Mouse (Mus musculus): ENCODE measurements at regions not wholly inside any gene's neighbourhood (a gene's known extent, or its start where the extent isn't known, plus 50 kb on each side); places are given as distances from the start of the nearest gene placed in this dataset.

DNA sequence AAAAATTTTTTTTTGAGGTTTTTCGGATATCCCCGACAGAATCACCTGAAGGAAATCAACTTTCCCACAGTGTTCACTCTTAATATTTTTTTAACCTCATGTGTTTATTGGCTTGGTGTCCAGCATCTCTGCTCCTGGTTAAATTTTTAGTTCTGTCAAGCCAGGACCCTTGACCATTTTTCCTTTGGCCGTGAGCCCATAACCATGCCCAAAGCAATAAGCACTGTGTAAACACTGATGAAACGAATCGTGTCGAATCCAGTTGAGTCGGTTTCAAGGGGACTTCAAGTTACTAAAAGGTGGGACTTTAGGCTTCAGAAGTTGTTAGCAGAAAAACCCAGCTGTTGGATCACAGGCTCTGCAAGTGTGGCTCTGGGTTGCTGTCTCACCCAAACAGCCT, 117.0 kb upstream of the Spdye4c start:
- TF ChIP-seq POLR2A (IDR thresholded peaks at IDR 0.05; ENCODE audit: low read depth, low read length) (no peak), CTCF (IDR thresholded peaks at IDR 0.05; ENCODE audit: extremely low read depth, insufficient read length, insufficient replicate concordance, low read depth, low read length) (no peak)

Measured in small intestine, adult 2 months (tissue).